Mouse (Mus musculus) ES-Bruce4 (cell line): ENCODE results near the gene Gm47996. TPM values are rescaled to one million over a fixed set of nuclear protein-coding genes. Genes with fewer than 3 reads are reported as not detected.
"Not testable (repeated sequence)": the region's sequence is repeated elsewhere in the genome, so short reads cannot be mapped to it uniquely, and the experiment has no call there.

Experiments
- H3K27ac ChIP-seq: 2 replicates; pipeline ENCODE4 v1.5.1; 2012; ENCODE audit warnings: low read length, inconsistent platforms; ENCODE audit not compliant: insufficient read depth
- H3K27me3 ChIP-seq: 2 replicates; pipeline ENCODE4 v1.6.1; 2012; ENCODE audit warnings: mild to moderate bottlenecking, low read length, inconsistent platforms; ENCODE audit not compliant: control insufficient read depth, poor library complexity, insufficient read depth, severe bottlenecking
- H3K36me3 ChIP-seq: 2 replicates; pipeline ENCODE4 v1.6.1; 2012; ENCODE audit warnings: inconsistent platforms, mild to moderate bottlenecking, low read length, moderate library complexity; ENCODE audit not compliant: control insufficient read depth, poor library complexity, insufficient read depth, severe bottlenecking
- H3K4me1 ChIP-seq: one replicate; pipeline ENCODE4 v1.8.1; 2011; ENCODE audit warnings: low read length; ENCODE audit not compliant: control insufficient read depth, insufficient read depth
- H3K4me3 ChIP-seq: 2 replicates; pipeline ENCODE4 v1.5.1; 2011; ENCODE audit warnings: low read depth, mild to moderate bottlenecking, low read length
- H3K9ac ChIP-seq: 2 replicates; pipeline ENCODE4 v1.6.1; 2012; ENCODE audit warnings: low read depth, mild to moderate bottlenecking, inconsistent platforms; ENCODE audit not compliant: poor library complexity, severe bottlenecking
- H3K9me3 ChIP-seq: replicated peaks from 2 replicates; pipeline ENCODE4 v1.6.1; 2012; ENCODE audit warnings: mild to moderate bottlenecking, low read length, inconsistent platforms; ENCODE audit not compliant: control insufficient read depth, poor library complexity, insufficient read depth, severe bottlenecking
- CTCF ChIP-seq: IDR thresholded peaks from one replicate; pipeline ENCODE4 v1.8.1; 2011; ENCODE audit warnings: low read depth, low read length
- EP300 ChIP-seq: IDR thresholded peaks from 2 replicates; pipeline ENCODE4 v1.6.1; 2011; ENCODE audit warnings: low read depth, low read length; ENCODE audit not compliant: insufficient read depth
- POLR2A ChIP-seq: IDR thresholded peaks from one replicate; pipeline ENCODE4 v1.8.1; 2011; ENCODE audit warnings: low read length; ENCODE audit not compliant: insufficient read depth
- polyA plus RNA-seq: library from polyadenylated mRNA; stranded (reverse); fragments of >200 nt; gene quantifications from 2 replicates; pipeline ENCODE4 v1.2.4, GENCODE M21; 2011; ENCODE audit warnings: low read depth; ENCODE audit not compliant: missing spikeins, insufficient read depth, insufficient read length

Gm47996 gene
- polyA plus RNA-seq, 1 experiment = not detected

- H3K9ac ChIP-seq = no peak overlapping the region
- H3K4me1 ChIP-seq = no peaks in the 10 kb centered on the region
- H3K9me3 ChIP-seq = no peaks in the 10 kb centered on the region
- no peaks in the 10 kb centered on the region for H3K27me3 ChIP-seq
- no peak overlapping the region for H3K4me3 ChIP-seq
- peak overlapping the region; percentile 68 for H3K27ac ChIP-seq
- no peaks in the 10 kb centered on the region for H3K36me3 ChIP-seq
- TF ChIP-seq POLR2A = no peak
- TF ChIP-seq EP300 = peak; percentile 31; the same call in 1 of the 2 replicates
These were observed 32.6 kb upstream of the Gm47996 start for GRCm38 (mm10) chr1:151177030-151177936.

- TF ChIP-seq POLR2A = no peak
- no peak for TF ChIP-seq CTCF
- TF ChIP-seq EP300 = no peak
These were observed 32.0 kb upstream of the Gm47996 start for GRCm38 (mm10) chr1:151177937-151178271.

GRCm38 (mm10) chr1:151178505-151179083, 31.3 kb upstream of the Gm47996 start:
- Histone ChIP-seq H3K27me3 (no peaks in the 10 kb centered on the region), H3K4me1 (no peaks in the 10 kb centered on the region), H3K9me3 (no peaks in the 10 kb centered on the region), H3K4me3 (no peak overlapping the region), H3K9ac (no peak overlapping the region), H3K36me3 (no peaks in the 10 kb centered on the region), H3K27ac (no peak overlapping the region)
- TF ChIP-seq CTCF = no peak
- TF ChIP-seq POLR2A = no peak
- TF ChIP-seq EP300 = no peak

More at GRCm38 (mm10) chr1:151177937-151178271, 32.0 kb upstream of the Gm47996 start:
- Histone ChIP-seq H3K9me3 (no peaks in the 10 kb centered on the region), H3K36me3 (no peaks in the 10 kb centered on the region), H3K9ac (no peak overlapping the region), H3K27me3 (no peaks in the 10 kb centered on the region), H3K4me1 (no peaks in the 10 kb centered on the region), H3K27ac (peak overlapping the region; percentile 68), H3K4me3 (no peak overlapping the region)

- Histone ChIP-seq H3K27ac (no peak overlapping the region), H3K9me3 (no peaks in the 10 kb centered on the region)
- TF ChIP-seq EP300 (no peak), POLR2A (no peak), CTCF (no peak)
These were observed 29.8 kb upstream of the Gm47996 start for GRCm38 (mm10) chr1:151180167-151180566.

GRCm38 (mm10) chr1:151182266-151182665, 27.7 kb upstream of the Gm47996 start, which contains the start of gene Gm47985:
TSS of gene Gm47985 (plus strand) at chr1:151182537.
- H3K9me3 ChIP-seq, H3K9ac ChIP-seq, H3K4me1 ChIP-seq, H3K27ac ChIP-seq, H3K27me3 ChIP-seq, H3K4me3 ChIP-seq, H3K36me3 ChIP-seq: not testable (repeated sequence)

More at GRCm38 (mm10) chr1:151180167-151180566, 29.8 kb upstream of the Gm47996 start:
- no peaks in the 10 kb centered on the region for H3K27me3 ChIP-seq
- no peak overlapping the region for H3K4me3 ChIP-seq
- no peaks in the 10 kb centered on the region for H3K4me1 ChIP-seq
- no peak overlapping the region for H3K9ac ChIP-seq
- no peaks in the 10 kb centered on the region for H3K36me3 ChIP-seq

- not testable (repeated sequence) for H3K36me3 ChIP-seq, H3K9ac ChIP-seq, H3K4me3 ChIP-seq, H3K9me3 ChIP-seq, H3K4me1 ChIP-seq, H3K27ac ChIP-seq, H3K27me3 ChIP-seq
These were observed 23.7 kb upstream of the Gm47996 start for GRCm38 (mm10) chr1:151186186-151186585.

GRCm38 (mm10) chr1:151186879-151187424, 23.0 kb upstream of the Gm47996 start:
- not testable (repeated sequence) for H3K27ac ChIP-seq, H3K9me3 ChIP-seq, H3K4me3 ChIP-seq, H3K9ac ChIP-seq, H3K4me1 ChIP-seq, H3K27me3 ChIP-seq, H3K36me3 ChIP-seq
